Mouse (Mus musculus) liver (tissue): ENCODE data around the gene Vwf.

Source experiments
- DNase-seq: peaks from one replicate; pipeline ENCODE4 v3.0.0-alpha.2; 2020; ENCODE audit warnings: mixed read lengths

Gene Vwf

GRCm38 (mm10) chr6:125589075-125589474, 42.5 kb downstream of the Vwf start:
- DNase-seq: no peak

- no peak for DNase-seq
Measured at GRCm38 (mm10) chr6:125590056-125590455, 43.5 kb downstream of the Vwf start.

GRCm38 (mm10) chr6:125590471-125590870, 43.9 kb downstream of the Vwf start:
- no peak for DNase-seq

GRCm38 (mm10) chr6:125591652-125592385, 45.2 kb downstream of the Vwf start:
- no peak for DNase-seq

GRCm38 (mm10) chr6:125592536-125592935, 46.0 kb downstream of the Vwf start:
- DNase-seq: no peak

GRCm38 (mm10) chr6:125594311-125594710, 47.7 kb downstream of the Vwf start:
- no peak for DNase-seq

- no peak for DNase-seq
Measured at GRCm38 (mm10) chr6:125594825-125595224, 48.3 kb downstream of the Vwf start.

GRCm38 (mm10) chr6:125596701-125597318, 50.2 kb downstream of the Vwf start:
- no peak for DNase-seq

- no peak for DNase-seq
Measured at GRCm38 (mm10) chr6:125597716-125598115, 51.1 kb downstream of the Vwf start.

GRCm38 (mm10) chr6:125600036-125600558, 53.5 kb downstream of the Vwf start:
- DNase-seq: peak; percentile 62

GRCm38 (mm10) chr6:125600669-125601068, 54.1 kb downstream of the Vwf start:
- no peak for DNase-seq

GRCm38 (mm10) chr6:125601190-125601589, 54.6 kb downstream of the Vwf start:
- no peak for DNase-seq

- no peak for DNase-seq
Measured at GRCm38 (mm10) chr6:125601748-125602147, 55.2 kb downstream of the Vwf start.

- DNase-seq: no peak
Measured at GRCm38 (mm10) chr6:125602354-125602753, 55.8 kb downstream of the Vwf start.

GRCm38 (mm10) chr6:125603234-125603633, 56.7 kb downstream of the Vwf start:
- peak; percentile 80 for DNase-seq

GRCm38 (mm10) chr6:125603678-125604462, 57.3 kb downstream of the Vwf start:
- DNase-seq: no peak

- DNase-seq: peak; percentile 66
Measured at GRCm38 (mm10) chr6:125604463-125605191, 58.1 kb downstream of the Vwf start.

GRCm38 (mm10) chr6:125609025-125609424, 62.5 kb downstream of the Vwf start:
- no peak for DNase-seq

- no peak for DNase-seq
Measured at GRCm38 (mm10) chr6:125617855-125618254, 71.3 kb downstream of the Vwf start.

- DNase-seq: no peak
Measured at GRCm38 (mm10) chr6:125620764-125621163, 74.2 kb downstream of the Vwf start.

- DNase-seq: no peak
Measured at GRCm38 (mm10) chr6:125622434-125622833, 75.9 kb downstream of the Vwf start.

- DNase-seq: no peak
Measured at GRCm38 (mm10) chr6:125640486-125640885, 93.9 kb downstream of the Vwf start.

GRCm38 (mm10) chr6:125641146-125641545, 94.6 kb downstream of the Vwf start:
- DNase-seq: no peak
